Mouse (Mus musculus): ENCODE data around the gene Slc24a3.

Slc24a3 gene

GRCm38 (mm10) chr2:145274016-145274677 lies 106.6 kb downstream of the Slc24a3 start:
- in situ Hi-C loops (cut with MboI, MseI): loop anchor here (5.0 kb wide), 1 partner anchor 53 kb away; no protein-coding TSS in a partner anchor

- in situ Hi-C loops (cut with MboI, MseI): no loop called here
Observed at GRCm38 (mm10) chr2:145279336-145279735, 111.8 kb downstream of the Slc24a3 start.

- in situ Hi-C loops (cut with MboI, MseI): no loop called here
Observed at GRCm38 (mm10) chr2:145283746-145284145, 116.2 kb downstream of the Slc24a3 start.

GRCm38 (mm10) chr2:145288501-145288900 lies 120.9 kb downstream of the Slc24a3 start:
- in situ Hi-C loops (cut with MboI, MseI): no loop called here

- in situ Hi-C loops (cut with MboI, MseI): no loop called here
Observed at GRCm38 (mm10) chr2:145291473-145291872, 123.9 kb downstream of the Slc24a3 start.

- in situ Hi-C loops (cut with MboI, MseI): no loop called here
Observed at GRCm38 (mm10) chr2:145292196-145292595, 124.6 kb downstream of the Slc24a3 start.

GRCm38 (mm10) chr2:145292816-145293215 lies 125.3 kb downstream of the Slc24a3 start:
- in situ Hi-C loops (cut with MboI, MseI): no loop called here

- in situ Hi-C loops (cut with MboI, MseI): loop anchor here (5.0 kb wide), 1 partner anchor 135 kb away; no protein-coding TSS in a partner anchor
Observed at GRCm38 (mm10) chr2:145296906-145297305, 129.4 kb downstream of the Slc24a3 start.

- in situ Hi-C loops (cut with MboI, MseI): loop anchor here (5.0 to 10.0 kb wide), 2 partner anchors 138 to 185 kb away; no protein-coding TSS in a partner anchor
Observed at GRCm38 (mm10) chr2:145299914-145300699, 132.6 kb downstream of the Slc24a3 start.

GRCm38 (mm10) chr2:145307231-145307883 lies 139.8 kb downstream of the Slc24a3 start:
- in situ Hi-C loops (cut with MboI, MseI): loop anchor here (10.0 kb wide), 1 partner anchor 177 kb away; no protein-coding TSS in a partner anchor

- in situ Hi-C loops (cut with MboI, MseI): no loop called here
Observed at GRCm38 (mm10) chr2:145318916-145319315, 151.4 kb downstream of the Slc24a3 start.

- in situ Hi-C loops (cut with MboI, MseI): no loop called here
Observed at GRCm38 (mm10) chr2:145321287-145321686, 153.7 kb downstream of the Slc24a3 start.

- in situ Hi-C loops (cut with MboI, MseI): no loop called here
Observed at GRCm38 (mm10) chr2:145321755-145322154, 154.2 kb downstream of the Slc24a3 start.

GRCm38 (mm10) chr2:145324477-145324876 lies 156.9 kb downstream of the Slc24a3 start:
- in situ Hi-C loops (cut with MboI, MseI): no loop called here

GRCm38 (mm10) chr2:145325852-145326251 lies 158.3 kb downstream of the Slc24a3 start:
- in situ Hi-C loops (cut with MboI, MseI): loop anchor here (5.0 kb wide), 1 partner anchor 54 kb away; no protein-coding TSS in a partner anchor

- in situ Hi-C loops (cut with MboI, MseI): loop anchor here (5.0 kb wide), 1 partner anchor 54 kb away; no protein-coding TSS in a partner anchor
Observed at GRCm38 (mm10) chr2:145326544-145326943, 159.0 kb downstream of the Slc24a3 start.

- in situ Hi-C loops (cut with MboI, MseI): loop anchor here (5.0 kb wide), 1 partner anchor 57 kb away; no protein-coding TSS in a partner anchor
Observed at GRCm38 (mm10) chr2:145329756-145330155, 162.2 kb downstream of the Slc24a3 start.

GRCm38 (mm10) chr2:145331525-145331924 lies 164.0 kb downstream of the Slc24a3 start:
- in situ Hi-C loops (cut with MboI, MseI): no loop called here

- in situ Hi-C loops (cut with MboI, MseI): no loop called here
Observed at GRCm38 (mm10) chr2:145333466-145333865, 165.9 kb downstream of the Slc24a3 start.

- in situ Hi-C loops (cut with MboI, MseI): no loop called here
Observed at GRCm38 (mm10) chr2:145336406-145336805, 168.9 kb downstream of the Slc24a3 start.

- in situ Hi-C loops (cut with MboI, MseI): no loop called here
Observed at GRCm38 (mm10) chr2:145340816-145341215, 173.3 kb downstream of the Slc24a3 start.

- in situ Hi-C loops (cut with MboI, MseI): no loop called here
Observed at GRCm38 (mm10) chr2:145342956-145343355, 175.4 kb downstream of the Slc24a3 start.
